Mouse (Mus musculus) midbrain, embryonic 14.5 days (tissue): ENCODE measurements around the gene Gas1. TPM values are rescaled to one million over a fixed set of nuclear protein-coding genes. Genes with fewer than 3 reads are reported as not detected.

Experiments used
- ATAC-seq: fragments of 200-750 bp; cut with Nextera tagmentation; 2 replicates; pipeline ENCODE4 v1.8.0; 2017; ENCODE audit warnings: moderate number of reproducible peaks, moderate library complexity; ENCODE audit not compliant: low FRiP score, low TSS enrichment
- DNase-seq: peaks from one replicate; pipeline ENCODE4 v3.0.0-alpha.2; 2015
- H3K27ac ChIP-seq: fragments of 300-500 bp; sonication (generic); replicated peaks from 2 replicates; pipeline ENCODE4 v1.5.1; 2014; ENCODE audit warnings: mild to moderate bottlenecking, low read depth, low read length, moderate library complexity
- H3K27me3 ChIP-seq: fragments of 300-500 bp; sonication (generic); 2 replicates; pipeline ENCODE4 v1.6.1; 2014; ENCODE audit warnings: low read length, control low read depth, mixed read lengths; ENCODE audit not compliant: control insufficient read depth, insufficient read depth
- H3K36me3 ChIP-seq: fragments of 300-500 bp; sonication (generic); 2 replicates; pipeline ENCODE4 v1.6.1; 2014; ENCODE audit warnings: low read length, control low read depth; ENCODE audit not compliant: control insufficient read depth, insufficient read depth
- H3K4me1 ChIP-seq: fragments of 300-500 bp; sonication (generic); 2 replicates; pipeline ENCODE4 v1.6.1; 2014; ENCODE audit warnings: mild to moderate bottlenecking, antibody characterized with exemption, low read length, control low read depth; ENCODE audit not compliant: control insufficient read depth, insufficient read depth
- H3K4me2 ChIP-seq: fragments of 300-500 bp; sonication (generic); 2 replicates; pipeline ENCODE4 v1.6.1; 2014; ENCODE audit warnings: mild to moderate bottlenecking, low read length, moderate library complexity
- H3K4me3 ChIP-seq: fragments of 300-500 bp; sonication (generic); replicated peaks from 2 replicates; pipeline ENCODE4 v1.5.1; 2014; ENCODE audit warnings: low read depth, low read length
- H3K9ac ChIP-seq: fragments of 300-500 bp; sonication (generic); replicated peaks from 2 replicates; pipeline ENCODE4 v1.6.1; 2014; ENCODE audit warnings: mild to moderate bottlenecking, low read length, moderate library complexity
- H3K9me3 ChIP-seq: fragments of 300-500 bp; sonication (generic); 2 replicates; pipeline ENCODE4 v1.6.1; 2016; ENCODE audit warnings: low read length, control low read depth, mixed read lengths; ENCODE audit not compliant: control insufficient read depth
- WGBS: fragments of 180-500 bp; shearing (Covaris S2); extraction: QIAGEN DNeasy Blood & Tissue Kit; methylation state at CpG from one replicate; pipeline ENCODE4 v1.1.7; 2014; 5-methylcytosine and 5-hydroxymethylcytosine counted together
- polyA plus RNA-seq: library from polyadenylated mRNA; unstranded; fragments of >200 nt; fragmentation: Nextera tagmentation; extraction: Ambion mirVana; gene quantifications from 2 replicates; pipeline ENCODE4 v1.2.1, GENCODE M21; 2014

Gene Gas1
- polyA plus RNA-seq, 1 experiment from 2014 or later: 24.2 TPM

GRCm38 (mm10) chr13:60204746-60205145 is 27.6 kb upstream of the Gas1 start:
- Histone ChIP-seq H3K9me3 (no peaks in the 10 kb centered on the region), H3K36me3 (no peaks in the 10 kb centered on the region), H3K4me1 (no peaks in the 10 kb centered on the region), H3K9ac (no peak overlapping the region), H3K27ac (no peak overlapping the region), H3K27me3 (no peaks in the 10 kb centered on the region), H3K4me3 (no peak overlapping the region), H3K4me2 (no peak overlapping the region)
- WGBS: 85% methylated on average over 6 of the region's 6 CpGs
- DNase-seq: no peak
- no peak for ATAC-seq

- no peaks in the 10 kb centered on the region for H3K4me1 ChIP-seq
- DNase-seq (no peak), ATAC-seq (no peak)
- no peak overlapping the region for H3K4me2 ChIP-seq
- no peaks in the 10 kb centered on the region for H3K36me3 ChIP-seq
- H3K27me3 ChIP-seq: no peaks in the 10 kb centered on the region
- H3K4me3 ChIP-seq: no peak overlapping the region
- H3K9me3 ChIP-seq: no peaks in the 10 kb centered on the region
- WGBS: 78% methylated on average over 6 of the region's 6 CpGs
- no peak overlapping the region for H3K9ac ChIP-seq
- no peak overlapping the region for H3K27ac ChIP-seq
Measured at GRCm38 (mm10) chr13:60193273-60193672, 16.1 kb upstream of the Gas1 start.

GRCm38 (mm10) chr13:60189923-60190322 is 12.8 kb upstream of the Gas1 start:
- 88% methylated on average over 10 of the region's 10 CpGs for WGBS
- no peak for ATAC-seq
- H3K9me3 ChIP-seq: no peaks in the 10 kb centered on the region

GRCm38 (mm10) chr13:60188952-60189351 is 11.8 kb upstream of the Gas1 start:
- no peaks in the 10 kb centered on the region for H3K36me3 ChIP-seq
- 85% methylated on average over 8 of the region's 8 CpGs for WGBS
- no peak overlapping the region for H3K27ac ChIP-seq
- H3K9me3 ChIP-seq: no peaks in the 10 kb centered on the region
- no peaks in the 10 kb centered on the region for H3K27me3 ChIP-seq
- no peaks in the 10 kb centered on the region for H3K4me1 ChIP-seq
- no peak for DNase-seq
- ATAC-seq: no peak
- H3K9ac ChIP-seq: no peak overlapping the region
- H3K4me2 ChIP-seq: no peak overlapping the region
- H3K4me3 ChIP-seq: no peak overlapping the region

More at GRCm38 (mm10) chr13:60189923-60190322, 12.8 kb upstream of the Gas1 start:
- Histone ChIP-seq H3K36me3 (no peaks in the 10 kb centered on the region), H3K4me2 (no peak overlapping the region), H3K4me3 (no peak overlapping the region), H3K4me1 (no peaks in the 10 kb centered on the region), H3K9ac (no peak overlapping the region), H3K27ac (no peak overlapping the region), H3K27me3 (no peaks in the 10 kb centered on the region)
- DNase-seq: no peak

- Histone ChIP-seq H3K36me3 (no peaks in the 10 kb centered on the region), H3K9me3 (no peaks in the 10 kb centered on the region), H3K4me3 (no peak overlapping the region), H3K27ac (no peak overlapping the region), H3K27me3 (no peaks in the 10 kb centered on the region), H3K4me1 (no peaks in the 10 kb centered on the region), H3K4me2 (no peak overlapping the region), H3K9ac (no peak overlapping the region)
- DNase-seq (no peak), ATAC-seq (no peak)
- WGBS: 89% methylated on average over 2 of the region's 2 CpGs
Measured at GRCm38 (mm10) chr13:60187276-60187675, 10.1 kb upstream of the Gas1 start.

GRCm38 (mm10) chr13:60182346-60182745 is 5.2 kb upstream of the Gas1 start:
- no peaks in the 10 kb centered on the region for H3K36me3 ChIP-seq
- ATAC-seq: no peak
- no peaks in the 10 kb centered on the region for H3K27me3 ChIP-seq
- no peak for DNase-seq
- no peak overlapping the region for H3K4me2 ChIP-seq
- H3K27ac ChIP-seq: no peak overlapping the region
- no peaks in the 10 kb centered on the region for H3K9me3 ChIP-seq
- 0 out of 2 replicates have a peak, but pooled peaks cover 3% of the 10 kb centered on the region for H3K4me1 ChIP-seq
- H3K9ac ChIP-seq: no peak overlapping the region
- no peak overlapping the region for H3K4me3 ChIP-seq
- WGBS: 72% methylated on average over 4 of the region's 4 CpGs

- Histone ChIP-seq H3K9me3 (no peaks in the 10 kb centered on the region), H3K4me2 (no peak overlapping the region), H3K27me3 (no peaks in the 10 kb centered on the region), H3K27ac (no peak overlapping the region), H3K9ac (no peak overlapping the region), H3K4me1 (peaks cover 13% of the 10 kb centered on the region; the same call in 1 of the 2 replicates), H3K36me3 (no peaks in the 10 kb centered on the region), H3K4me3 (no peak overlapping the region)
- WGBS: 78% methylated on average over 4 of the region's 4 CpGs
- DNase-seq (no peak), ATAC-seq (no peak)
Measured at GRCm38 (mm10) chr13:60179641-60180040, 2.5 kb upstream of the Gas1 start.

- no peaks in the 10 kb centered on the region for H3K27me3 ChIP-seq
- H3K36me3 ChIP-seq: no peaks in the 10 kb centered on the region
- H3K27ac ChIP-seq: peak overlapping the region; percentile 49
- H3K4me1 ChIP-seq: peaks cover 21% of the 10 kb centered on the region; the same call in 1 of the 2 replicates
- H3K9me3 ChIP-seq: no peaks in the 10 kb centered on the region
- under 1% methylated on average over 15 of the region's 15 CpGs for WGBS
- H3K4me2 ChIP-seq: peak overlapping the region; percentile 86
- ATAC-seq: no peak
- DNase-seq: peak; percentile 95
- peak overlapping the region; percentile 29; the same call in 1 of the 2 replicates for H3K9ac ChIP-seq
- peak overlapping the region; percentile 79 for H3K4me3 ChIP-seq
Measured at GRCm38 (mm10) chr13:60178416-60178815, 1.3 kb upstream of the Gas1 start.

GRCm38 (mm10) chr13:60177797-60178110 is 589 bp upstream of the Gas1 start:
- H3K4me1 ChIP-seq: peaks cover 22% of the 10 kb centered on the region
- no peak overlapping the region; the same call in 1 of the 2 replicates for H3K9ac ChIP-seq
- peak overlapping the region; percentile 86 for H3K4me2 ChIP-seq
- WGBS: under 1% methylated on average over 13 of the region's 13 CpGs
- H3K9me3 ChIP-seq: no peaks in the 10 kb centered on the region
- DNase-seq (no peak), ATAC-seq (no peak)
- H3K36me3 ChIP-seq: no peaks in the 10 kb centered on the region
- peak overlapping the region; percentile 92; the same call in 1 of the 2 replicates for H3K27ac ChIP-seq
- no peaks in the 10 kb centered on the region for H3K27me3 ChIP-seq
- H3K4me3 ChIP-seq: peak overlapping the region; percentile 79
